Mouse (Mus musculus): ENCODE data around the gene Olfr1378. TPM values are rescaled to one million over a fixed set of nuclear protein-coding genes. Genes with fewer than 3 reads are reported as not detected.
A peak's percentile ranks its signal among the peaks of the same experiment; 100 is the strongest.

The Olfr1378 gene
- polyA plus RNA-seq (2012; fragmentation: generic; extraction: Trizol) = not detected
- long read RNA-seq, experiment 1 = 0 reads
- long read RNA-seq, experiment 2 = 0 reads

DNA sequence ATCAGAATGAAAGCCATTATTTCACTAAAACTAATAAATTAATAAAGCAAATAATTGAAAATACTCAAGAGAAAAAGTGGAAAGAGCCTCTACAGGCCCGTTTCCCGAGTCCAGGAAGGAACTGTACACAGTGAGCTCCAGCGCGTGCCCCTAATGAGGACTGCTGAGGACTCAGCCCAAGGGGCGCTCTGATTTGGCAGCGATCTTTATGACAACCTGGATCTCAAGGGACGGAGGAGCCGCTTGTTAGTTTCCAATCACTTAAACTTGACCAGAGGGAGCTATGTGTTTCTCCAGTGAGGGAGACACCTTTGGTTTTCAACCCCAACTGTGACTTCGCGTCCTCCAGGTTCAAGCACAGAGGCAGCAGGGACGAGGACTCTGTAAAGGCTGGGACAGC is at the start of gene Olfr1378:
Olfr1378 (plus strand) TSS at position 301 of the 400 bp plus-strand sequence.
- H3K36me3 ChIP-seq (ENCODE audit: control insufficient read depth, insufficient read depth) = no peaks in the 10 kb centered on the region
- H3ac ChIP-seq (ENCODE audit: control insufficient read depth, insufficient read length, low read depth) = no peak within 1 kb of the TSS
- no peak within 1 kb of the TSS for H3K4me3 ChIP-seq (ENCODE audit: insufficient read depth, poor library complexity, severe bottlenecking)
- no peaks in the 10 kb centered on the region for H3K79me3 ChIP-seq (ENCODE audit: low read depth)
- no peaks in the 10 kb centered on the region for H3K79me2 ChIP-seq (ENCODE audit: control insufficient read depth, insufficient read depth)
- H3K27me3 ChIP-seq (ENCODE audit: control insufficient read depth, insufficient read depth, insufficient read length) = peaks cover 14% of the 10 kb centered on the region
- TF ChIP-seq MYOD1 (IDR thresholded peaks at IDR 0.05; ENCODE audit: control insufficient read depth, insufficient read length, low read depth) (no peak), CEBPB (IDR thresholded peaks at IDR 0.05; ENCODE audit: low read depth) (no peak), FOSL1 (IDR thresholded peaks at IDR 0.05; ENCODE audit: insufficient read depth, low read length, poor library complexity, severe bottlenecking) (no peak), MYOG (IDR thresholded peaks at IDR 0.05; ENCODE audit: control insufficient read depth, extremely low read depth, insufficient read length) (no peak)

- Histone ChIP-seq H3K79me2 (ENCODE audit: control insufficient read depth, insufficient read depth) (no peaks in the 10 kb centered on the region), H3ac (ENCODE audit: control insufficient read depth, insufficient read length, low read depth) (no peak overlapping the region), H3K79me3 (ENCODE audit: low read depth) (no peaks in the 10 kb centered on the region), H3K4me3 (ENCODE audit: insufficient read depth, poor library complexity, severe bottlenecking) (no peak overlapping the region), H3K36me3 (ENCODE audit: control insufficient read depth, insufficient read depth) (no peaks in the 10 kb centered on the region), H3K27me3 (ENCODE audit: control insufficient read depth, insufficient read depth, insufficient read length) (peaks cover 16% of the 10 kb centered on the region)
- TF ChIP-seq MYOG (IDR thresholded peaks at IDR 0.05; ENCODE audit: control insufficient read depth, extremely low read depth, insufficient read length) (no peak), CTCF (IDR thresholded peaks at IDR 0.05; ENCODE audit: control insufficient read depth, insufficient read depth, insufficient read length) (no peak), MYOD1 (IDR thresholded peaks at IDR 0.05; ENCODE audit: control insufficient read depth, insufficient read length, low read depth) (no peak), FOSL1 (IDR thresholded peaks at IDR 0.05; ENCODE audit: insufficient read depth, low read length, poor library complexity, severe bottlenecking) (no peak)
Observed at GRCm38 (mm10) chr11:50930469-50931014, 35.8 kb upstream of the Olfr1378 start.

GRCm38 (mm10) chr11:50931021-50931420 is 35.3 kb upstream of the Olfr1378 start:
- Histone ChIP-seq H3K79me2 (ENCODE audit: control insufficient read depth, insufficient read depth) (no peaks in the 10 kb centered on the region), H3K79me3 (ENCODE audit: low read depth) (no peaks in the 10 kb centered on the region), H3K27me3 (ENCODE audit: control insufficient read depth, insufficient read depth, insufficient read length) (peaks cover 17% of the 10 kb centered on the region), H3K4me3 (ENCODE audit: insufficient read depth, poor library complexity, severe bottlenecking) (no peak overlapping the region), H3ac (ENCODE audit: control insufficient read depth, insufficient read length, low read depth) (peak overlapping the region; percentile 63), H3K36me3 (ENCODE audit: control insufficient read depth, insufficient read depth) (no peaks in the 10 kb centered on the region)
- no peak for TF ChIP-seq MYOD1 (IDR thresholded peaks at IDR 0.05; ENCODE audit: control insufficient read depth, insufficient read length, low read depth)
- no peak for TF ChIP-seq FOSL1 (IDR thresholded peaks at IDR 0.05; ENCODE audit: insufficient read depth, low read length, poor library complexity, severe bottlenecking)
- no peak for TF ChIP-seq CTCF (IDR thresholded peaks at IDR 0.05; ENCODE audit: control insufficient read depth, insufficient read depth, insufficient read length)
- no peak for TF ChIP-seq USF1 (IDR thresholded peaks at IDR 0.05; ENCODE audit: low read depth)
- no peak for TF ChIP-seq MYOG (IDR thresholded peaks at IDR 0.05; ENCODE audit: control insufficient read depth, extremely low read depth, insufficient read length)
- no peak for TF ChIP-seq CEBPB (IDR thresholded peaks at IDR 0.05; ENCODE audit: low read depth)
- no peak for TF ChIP-seq MAX (IDR thresholded peaks at IDR 0.05)

GRCm38 (mm10) chr11:50931451-50931866 is 34.9 kb upstream of the Olfr1378 start, which contains the start of gene Zfp354b:
TSS of gene Zfp354b (minus strand) at chr11:50931633.
- Histone ChIP-seq H3K79me3 (ENCODE audit: low read depth) (no peaks in the 10 kb centered on the region), H3ac (ENCODE audit: control insufficient read depth, insufficient read length, low read depth) (peak within 1 kb of the TSS; percentile 63), H3K36me3 (ENCODE audit: control insufficient read depth, insufficient read depth) (no peaks in the 10 kb centered on the region), H3K27me3 (ENCODE audit: control insufficient read depth, insufficient read depth, insufficient read length) (peaks cover 13% of the 10 kb centered on the region), H3K79me2 (ENCODE audit: control insufficient read depth, insufficient read depth) (no peaks in the 10 kb centered on the region), H3K4me3 (ENCODE audit: insufficient read depth, poor library complexity, severe bottlenecking) (no peak within 1 kb of the TSS)
- TF ChIP-seq MAX (IDR thresholded peaks at IDR 0.05) = no peak
- TF ChIP-seq MYOG (IDR thresholded peaks at IDR 0.05; ENCODE audit: control insufficient read depth, extremely low read depth, insufficient read length) = no peak
- no peak for TF ChIP-seq CEBPB (IDR thresholded peaks at IDR 0.05; ENCODE audit: low read depth)
- no peak for TF ChIP-seq CTCF (IDR thresholded peaks at IDR 0.05; ENCODE audit: control insufficient read depth, insufficient read depth, insufficient read length)
- TF ChIP-seq USF1 (IDR thresholded peaks at IDR 0.05; ENCODE audit: low read depth) = no peak
- TF ChIP-seq MYOD1 (IDR thresholded peaks at IDR 0.05; ENCODE audit: control insufficient read depth, insufficient read length, low read depth) = no peak
- TF ChIP-seq FOSL1 (IDR thresholded peaks at IDR 0.05; ENCODE audit: insufficient read depth, low read length, poor library complexity, severe bottlenecking) = no peak

- Histone ChIP-seq H3K79me2 (ENCODE audit: control insufficient read depth, insufficient read depth) (no peaks in the 10 kb centered on the region), H3K79me3 (ENCODE audit: low read depth) (no peaks in the 10 kb centered on the region), H3K27me3 (ENCODE audit: control insufficient read depth, insufficient read depth, insufficient read length) (peaks cover 15% of the 10 kb centered on the region), H3ac (ENCODE audit: control insufficient read depth, insufficient read length, low read depth) (no peak overlapping the region), H3K36me3 (ENCODE audit: control insufficient read depth, insufficient read depth) (no peaks in the 10 kb centered on the region), H3K4me3 (ENCODE audit: insufficient read depth, poor library complexity, severe bottlenecking) (no peak overlapping the region)
- TF ChIP-seq MYOG (IDR thresholded peaks at IDR 0.05; ENCODE audit: control insufficient read depth, extremely low read depth, insufficient read length) (no peak), FOSL1 (IDR thresholded peaks at IDR 0.05; ENCODE audit: insufficient read depth, low read length, poor library complexity, severe bottlenecking) (no peak), MAX (IDR thresholded peaks at IDR 0.05) (no peak), USF1 (IDR thresholded peaks at IDR 0.05; ENCODE audit: low read depth) (no peak), CTCF (IDR thresholded peaks at IDR 0.05; ENCODE audit: control insufficient read depth, insufficient read depth, insufficient read length) (no peak), MYOD1 (IDR thresholded peaks at IDR 0.05; ENCODE audit: control insufficient read depth, insufficient read length, low read depth) (no peak), CEBPB (IDR thresholded peaks at IDR 0.05; ENCODE audit: low read depth) (no peak)
Observed at GRCm38 (mm10) chr11:50932040-50932439, 34.3 kb upstream of the Olfr1378 start.

- H3K79me2 ChIP-seq (ENCODE audit: control insufficient read depth, insufficient read depth) = no peaks in the 10 kb centered on the region
- H3K27me3 ChIP-seq (ENCODE audit: control insufficient read depth, insufficient read depth, insufficient read length) = peaks cover 51% of the 10 kb centered on the region
- H3K36me3 ChIP-seq (ENCODE audit: control insufficient read depth, insufficient read depth) = no peaks in the 10 kb centered on the region
- no peaks in the 10 kb centered on the region for H3K79me3 ChIP-seq (ENCODE audit: low read depth)
- TF ChIP-seq CTCF (IDR thresholded peaks at IDR 0.05; ENCODE audit: control insufficient read depth, insufficient read depth, insufficient read length) (no peak), MYOD1 (IDR thresholded peaks at IDR 0.05; ENCODE audit: control insufficient read depth, insufficient read length, low read depth) (no peak), MYOG (IDR thresholded peaks at IDR 0.05; ENCODE audit: control insufficient read depth, extremely low read depth, insufficient read length) (no peak), USF1 (IDR thresholded peaks at IDR 0.05; ENCODE audit: low read depth) (no peak), CEBPB (IDR thresholded peaks at IDR 0.05; ENCODE audit: low read depth) (no peak), MAX (IDR thresholded peaks at IDR 0.05) (no peak), FOSL1 (IDR thresholded peaks at IDR 0.05; ENCODE audit: insufficient read depth, low read length, poor library complexity, severe bottlenecking) (no peak)
- no peak overlapping the region for H3K4me3 ChIP-seq (ENCODE audit: insufficient read depth, poor library complexity, severe bottlenecking)
- no peak overlapping the region for H3ac ChIP-seq (ENCODE audit: control insufficient read depth, insufficient read length, low read depth)
Observed at GRCm38 (mm10) chr11:50938435-50938834, 27.9 kb upstream of the Olfr1378 start.
